Mouse (Mus musculus): ENCODE data around the gene Lhpp.

DNA sequence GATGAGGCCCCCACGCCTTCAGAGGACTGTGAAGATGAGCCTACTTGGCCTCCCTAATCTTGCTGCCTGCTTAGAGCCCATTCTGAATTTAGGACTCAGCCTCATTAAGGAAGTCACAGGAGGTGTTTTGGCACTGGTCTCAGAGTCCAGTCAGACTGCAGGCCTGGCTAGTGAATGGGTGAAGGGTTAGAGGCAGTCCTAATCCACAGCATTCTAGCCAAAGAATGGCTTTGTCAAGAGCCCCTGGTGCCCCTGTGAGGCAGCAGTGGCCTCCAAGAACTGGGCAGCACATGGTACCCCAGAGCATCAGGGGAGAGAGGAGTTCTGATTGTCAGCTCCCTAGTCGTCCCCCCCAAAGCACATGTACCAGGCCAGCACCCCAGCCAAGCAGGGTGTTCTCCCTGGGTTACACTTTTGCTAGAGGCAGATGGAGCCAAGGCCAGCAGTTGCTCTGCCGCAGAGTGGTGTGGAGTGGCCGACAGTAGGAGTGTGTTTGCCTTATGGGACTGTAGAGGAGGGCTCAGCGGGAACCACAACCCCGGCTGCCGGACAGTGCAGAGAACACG is 94.0 kb downstream of the Lhpp start:
- TF ChIP-seq CTCF (IDR thresholded peaks at IDR 0.05; ENCODE audit: low read depth), result no peak
- TF ChIP-seq EP300 (IDR thresholded peaks at IDR 0.05; ENCODE audit: low read depth), result no peak
